Mouse (Mus musculus): ENCODE measurements around the gene Klf1. TPM values are rescaled to one million over a fixed set of nuclear protein-coding genes. Genes with fewer than 3 reads are reported as not detected.
A peak's percentile ranks its signal among the peaks of the same experiment; 100 is the strongest.
"Not testable (repeated sequence)": the region's sequence is repeated elsewhere in the genome, so short reads cannot be mapped to it uniquely, and the experiment has no call there.

The Klf1 gene
- polyA plus RNA-seq, 1 experiment from 2014 or later = 1.1 TPM

DNA sequence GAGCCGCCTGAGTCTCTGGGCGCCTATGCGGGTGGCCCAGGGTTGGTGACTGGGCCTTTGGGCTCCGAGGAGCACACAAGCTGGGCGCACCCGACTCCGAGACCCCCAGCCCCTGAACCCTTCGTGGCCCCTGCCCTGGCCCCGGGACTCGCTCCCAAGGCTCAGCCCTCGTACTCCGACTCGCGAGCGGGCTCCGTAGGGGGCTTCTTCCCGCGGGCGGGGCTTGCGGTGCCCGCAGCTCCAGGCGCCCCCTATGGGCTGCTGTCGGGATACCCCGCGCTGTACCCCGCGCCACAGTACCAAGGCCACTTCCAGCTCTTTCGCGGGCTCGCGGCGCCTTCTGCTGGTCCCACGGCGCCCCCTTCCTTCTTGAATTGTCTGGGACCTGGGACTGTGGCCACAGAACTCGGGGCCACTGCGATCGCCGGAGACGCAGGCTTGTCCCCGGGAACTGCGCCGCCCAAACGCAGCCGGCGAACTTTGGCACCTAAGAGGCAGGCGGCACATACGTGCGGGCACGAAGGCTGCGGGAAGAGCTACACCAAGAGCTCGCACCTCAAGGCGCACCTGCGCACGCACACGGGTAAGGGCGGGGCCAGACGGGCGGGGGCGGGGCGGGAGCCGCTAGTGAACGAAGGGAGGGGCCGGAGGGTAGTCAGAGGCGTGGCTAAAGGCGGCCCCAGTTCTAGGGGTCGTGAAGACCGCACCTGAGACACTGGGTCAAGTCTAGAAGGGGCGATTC is 1.4 kb downstream of the Klf1 start:
- Histone ChIP-seq H3K4me2 (ENCODE audit: low read length) (peak overlapping the region; percentile 100), H3K4me1 (replicated peaks; ENCODE audit: insufficient read depth, low read length) (no peaks in the 10 kb centered on the region; the same call in 1 of the 2 replicates), H3K27me3 (ENCODE audit: insufficient read depth, low read length) (no peaks in the 10 kb centered on the region), H3K27ac (peak overlapping the region; percentile 58), H3K36me3 (ENCODE audit: insufficient read depth, low read length) (no peaks in the 10 kb centered on the region), H3K4me3 (replicated peaks; ENCODE audit: low read depth, low read length) (peak overlapping the region; percentile 59), H3K9me3 (replicated peaks; ENCODE audit: low read length) (no peaks in the 10 kb centered on the region), H3K9ac (ENCODE audit: low read depth, low read length) (peak overlapping the region; percentile 78)
- WGBS = under 1% methylated on average over 68 of the region's 68 CpGs
- peak; percentile 93 for DNase-seq (ENCODE audit: low spot score)
- peak; percentile 90 for ATAC-seq (replicated peaks; ENCODE audit: low FRiP score, low read depth)
- TF ChIP-seq CTCF (IDR thresholded peaks at IDR 0.05; ENCODE audit: low read depth) = peak; percentile 88

- Histone ChIP-seq H3K4me1 (replicated peaks; ENCODE audit: insufficient read depth, low read length) (peaks cover 6% of the 10 kb centered on the region; the same call in 1 of the 2 replicates), H3K36me3 (ENCODE audit: insufficient read depth, low read length) (no peaks in the 10 kb centered on the region), H3K27me3 (ENCODE audit: insufficient read depth, low read length) (no peaks in the 10 kb centered on the region), H3K9ac (ENCODE audit: low read depth, low read length) (no peak overlapping the region), H3K4me2 (ENCODE audit: low read length) (no peak overlapping the region), H3K9me3 (replicated peaks; ENCODE audit: low read length) (no peaks in the 10 kb centered on the region), H3K27ac (no peak overlapping the region), H3K4me3 (replicated peaks; ENCODE audit: low read depth, low read length) (no peak overlapping the region)
- no peak for TF ChIP-seq CTCF (IDR thresholded peaks at IDR 0.05; ENCODE audit: low read depth)
- no peak for ATAC-seq (replicated peaks; ENCODE audit: low FRiP score, low read depth)
- WGBS = 88% methylated on average over 7 of the region's 7 CpGs
- DNase-seq (ENCODE audit: low spot score) = no peak
Observed at GRCm38 (mm10) chr8:84904351-84904750, 2.6 kb downstream of the Klf1 start.

DNA sequence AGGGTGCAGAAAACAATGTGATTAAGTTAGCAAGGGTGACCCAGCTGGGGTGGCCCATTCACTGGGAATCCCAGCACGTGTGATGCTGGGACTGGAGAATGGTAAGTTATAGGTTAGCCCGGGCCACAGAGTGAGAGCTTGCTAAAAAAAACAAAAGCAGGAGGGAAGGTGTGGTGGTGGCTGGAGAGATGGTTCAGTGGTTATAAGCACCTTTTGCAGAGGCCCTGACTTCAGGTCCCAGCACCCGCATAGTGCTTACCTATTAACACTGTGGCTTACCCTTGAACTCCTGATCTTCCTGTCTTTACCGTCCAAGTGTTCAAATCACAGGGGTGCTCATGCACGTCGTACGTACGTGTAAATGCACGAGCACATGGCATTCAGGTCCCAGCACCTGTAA is 5.3 kb downstream of the Klf1 start:
- H3K4me2 ChIP-seq (ENCODE audit: low read length) = no peak overlapping the region
- no peaks in the 10 kb centered on the region for H3K9me3 ChIP-seq (replicated peaks; ENCODE audit: low read length)
- ATAC-seq (replicated peaks; ENCODE audit: low FRiP score, low read depth) = no peak
- H3K4me3 ChIP-seq (replicated peaks; ENCODE audit: low read depth, low read length) = no peak overlapping the region
- peaks cover 6% of the 10 kb centered on the region; the same call in 1 of the 2 replicates for H3K4me1 ChIP-seq (replicated peaks; ENCODE audit: insufficient read depth, low read length)
- H3K27ac ChIP-seq = no peak overlapping the region
- no peak for DNase-seq (ENCODE audit: low spot score)
- WGBS = 80% methylated on average over 9 of the region's 9 CpGs
- H3K36me3 ChIP-seq (ENCODE audit: insufficient read depth, low read length) = no peaks in the 10 kb centered on the region
- H3K9ac ChIP-seq (ENCODE audit: low read depth, low read length) = no peak overlapping the region
- TF ChIP-seq CTCF (IDR thresholded peaks at IDR 0.05; ENCODE audit: low read depth) = no peak
- peaks cover 4% of the 10 kb centered on the region for H3K27me3 ChIP-seq (ENCODE audit: insufficient read depth, low read length)

GRCm38 (mm10) chr8:84907493-84907892 is 5.8 kb downstream of the Klf1 start:
- H3K4me1 ChIP-seq (replicated peaks; ENCODE audit: insufficient read depth, low read length) = peaks cover 10% of the 10 kb centered on the region; the same call in 1 of the 2 replicates
- TF ChIP-seq CTCF (IDR thresholded peaks at IDR 0.05; ENCODE audit: low read depth) = no peak
- ATAC-seq (replicated peaks; ENCODE audit: low FRiP score, low read depth) (no peak), DNase-seq (ENCODE audit: low spot score) (no peak)
- no peak overlapping the region for H3K4me3 ChIP-seq (replicated peaks; ENCODE audit: low read depth, low read length)
- H3K9me3 ChIP-seq (replicated peaks; ENCODE audit: low read length) = no peaks in the 10 kb centered on the region
- H3K36me3 ChIP-seq (ENCODE audit: insufficient read depth, low read length) = no peaks in the 10 kb centered on the region
- H3K27ac ChIP-seq = no peak overlapping the region
- WGBS = 45% methylated on average over 8 of the region's 8 CpGs
- H3K4me2 ChIP-seq (ENCODE audit: low read length) = no peak overlapping the region
- peaks cover 9% of the 10 kb centered on the region for H3K27me3 ChIP-seq (ENCODE audit: insufficient read depth, low read length)
- H3K9ac ChIP-seq (ENCODE audit: low read depth, low read length) = no peak overlapping the region

GRCm38 (mm10) chr8:84907979-84908378 is 6.3 kb downstream of the Klf1 start:
- peak; percentile 27; the same call in 1 of the 2 replicates for TF ChIP-seq CTCF (IDR thresholded peaks at IDR 0.05; ENCODE audit: low read depth)
- peak overlapping the region; percentile 90 for H3K4me2 ChIP-seq (ENCODE audit: low read length)
- H3K27ac ChIP-seq; H3K27me3 ChIP-seq (ENCODE audit: insufficient read depth, low read length); ATAC-seq (replicated peaks; ENCODE audit: low FRiP score, low read depth); H3K36me3 ChIP-seq (ENCODE audit: insufficient read depth, low read length); H3K9me3 ChIP-seq (replicated peaks; ENCODE audit: low read length); DNase-seq (ENCODE audit: low spot score): not testable (repeated sequence)
- H3K4me1 ChIP-seq (replicated peaks; ENCODE audit: insufficient read depth, low read length) = peaks cover 15% of the 10 kb centered on the region; the same call in 1 of the 2 replicates
- 27% methylated on average over 7 of the region's 7 CpGs for WGBS
- peak overlapping the region; percentile 47 for H3K4me3 ChIP-seq (replicated peaks; ENCODE audit: low read depth, low read length)
- peak overlapping the region; percentile 58; the same call in 1 of the 2 replicates for H3K9ac ChIP-seq (ENCODE audit: low read depth, low read length)

- DNase-seq (ENCODE audit: low spot score) (peak; percentile 99), ATAC-seq (replicated peaks; ENCODE audit: low FRiP score, low read depth) (peak; percentile 84)
- Histone ChIP-seq H3K9me3 (replicated peaks; ENCODE audit: low read length) (no peaks in the 10 kb centered on the region), H3K9ac (ENCODE audit: low read depth, low read length) (peak within 1 kb of the TSS; percentile 58), H3K27me3 (ENCODE audit: insufficient read depth, low read length) (peaks cover 9% of the 10 kb centered on the region), H3K36me3 (ENCODE audit: insufficient read depth, low read length) (no peaks in the 10 kb centered on the region), H3K4me3 (replicated peaks; ENCODE audit: low read depth, low read length) (peak within 1 kb of the TSS; percentile 47), H3K27ac (no peak within 1 kb of the TSS), H3K4me2 (ENCODE audit: low read length) (peak within 1 kb of the TSS; percentile 90), H3K4me1 (replicated peaks; ENCODE audit: insufficient read depth, low read length) (peaks cover 15% of the 10 kb centered on the region; the same call in 1 of the 2 replicates)
- TF ChIP-seq CTCF (IDR thresholded peaks at IDR 0.05; ENCODE audit: low read depth) = no peak
- WGBS = under 1% methylated on average over 45 of the region's 45 CpGs
Observed at GRCm38 (mm10) chr8:84908421-84909161, 6.9 kb downstream of the Klf1 start, which contains the start of gene Dnase2a. TSS of gene Dnase2a (plus strand) at chr8:84908560.
